In genomic region chr1:154752081-154752480, GRCm38 (mm10) we compare ENCODE assay signal across 26 mouse cellular contexts.
DNase-seq lines count a peak whose midpoint lies in the region; ATAC-seq and TF ChIP-seq lines count a peak whose summit lies in the region.
"Had no signal": no experiment of that assay in that cellular context is flagged by ENCODE, and none has a peak within 500 bp of the region (broad histone marks: within the 10 kb centered on the region; RNA-seq: fewer than 3 reads in every experiment).

No protein-coding gene starts in this region.

- no peak overlapping the region for H3K9ac ChIP-seq in kidney, embryonic 16.5 days (replicated peaks; ENCODE audit: low read length)
- H3K9ac ChIP-seq in liver, adult 2 months (ENCODE audit: low read depth, low read length): no peak overlapping the region
- no peak overlapping the region for H3K9ac ChIP-seq in liver, embryonic 11.5 days (ENCODE audit: low read depth, low read length)
- H3K9ac ChIP-seq: forebrain, embryonic 13.5 days; heart, embryonic 13.5 days; hindbrain, embryonic 14.5 days had no signal

- TF ChIP-seq POLR2A in liver, adult 2 months (IDR thresholded peaks at IDR 0.05; ENCODE audit: extremely low read depth, insufficient read depth, low read length): no peak

- WGBS in kidney, embryonic 16.5 days: 65% methylated on average over 2 of the region's 2 CpGs
- WGBS in liver, adult 2 months: 43% methylated on average over 2 of the region's 2 CpGs
- WGBS in liver, embryonic 11.5 days: 78% methylated on average over 2 of the region's 2 CpGs

- DNase-seq in kidney, adult 18-20 months: peak; percentile 21
- peak; percentile 11 for DNase-seq in liver, adult 2 months (ENCODE audit: extremely low read depth, low read depth, low spot score)
- no peak for DNase-seq in liver, embryonic 11.5 days (ENCODE audit: low spot score)
- DNase-seq in kidney, postnatal 10 days: peak; percentile 8
- peak; percentile 55 to 57 for DNase-seq in kidney, postnatal 25 days
- no peak for DNase-seq in embryo, embryonic 11 days
- DNase-seq in Muller cell, postnatal 12 days (ENCODE audit: inconsistent ontology term): no peak
- DNase-seq: adrenal gland, adult 8-10 months; adrenal gland, postnatal 25 days; cerebellum, adult 18-20 months; cerebellum, adult 9-10 months; cerebellum, postnatal 14 days; gastrocnemius, postnatal 10 days; gastrocnemius, postnatal 36 days; heart, adult 2 months; heart, postnatal 14 days; heart, postnatal 4 days had no signal

- H3K27ac ChIP-seq in kidney, embryonic 16.5 days (ENCODE audit: low read length): no peak overlapping the region
- H3K27ac ChIP-seq in liver, adult 2 months (replicated peaks; ENCODE audit: insufficient read depth, low read depth, low read length): no peak overlapping the region
- no peak overlapping the region for H3K27ac ChIP-seq in liver, embryonic 11.5 days (ENCODE audit: low read depth, low read length)
- H3K27ac ChIP-seq: forebrain, embryonic 10.5 days; forebrain, embryonic 13.5 days; heart, adult 2 months; heart, embryonic 10.5 days; heart, embryonic 13.5 days; hindbrain, embryonic 14.5 days had no signal

- H3K36me3 ChIP-seq in kidney, embryonic 16.5 days (ENCODE audit: insufficient read depth, low read length): no peaks in the 10 kb centered on the region
- no peaks in the 10 kb centered on the region for H3K36me3 ChIP-seq in liver, adult 2 months (ENCODE audit: control insufficient read depth, insufficient read depth, low read length)
- H3K36me3 ChIP-seq in liver, embryonic 11.5 days (ENCODE audit: control insufficient read depth, insufficient read depth, low read length): no peaks in the 10 kb centered on the region
- H3K36me3 ChIP-seq: forebrain, embryonic 10.5 days; heart, embryonic 10.5 days; heart, embryonic 13.5 days had no signal

- H3K4me2 ChIP-seq in kidney, embryonic 16.5 days (replicated peaks; ENCODE audit: low read depth, low read length): no peak overlapping the region
- no peak overlapping the region for H3K4me2 ChIP-seq in liver, embryonic 11.5 days
- H3K4me2 ChIP-seq: forebrain, embryonic 13.5 days; heart, embryonic 13.5 days; hindbrain, embryonic 14.5 days had no signal

- no peak overlapping the region for H3K4me3 ChIP-seq in kidney, embryonic 16.5 days (ENCODE audit: low read length)
- no peak overlapping the region for H3K4me3 ChIP-seq in liver, adult 2 months (ENCODE audit: insufficient read depth, low read depth, low read length)
- H3K4me3 ChIP-seq in liver, embryonic 11.5 days (ENCODE audit: low read depth, low read length): no peak overlapping the region
- H3K4me3 ChIP-seq: forebrain, embryonic 10.5 days; forebrain, embryonic 13.5 days; heart, adult 2 months; heart, embryonic 10.5 days; heart, embryonic 13.5 days had no signal

- no peak for TF ChIP-seq CTCF in liver, adult 2 months (IDR thresholded peaks at IDR 0.05; ENCODE audit: low read depth, low read length)

- H3K79me2 ChIP-seq in liver, adult 2 months (ENCODE audit: control insufficient read depth, insufficient read depth, low read length): no peaks in the 10 kb centered on the region

- no peaks in the 10 kb centered on the region for H3K9me3 ChIP-seq in kidney, embryonic 16.5 days (ENCODE audit: low read length)
- H3K9me3 ChIP-seq in liver, embryonic 11.5 days (ENCODE audit: control insufficient read depth, low read length): no peaks in the 10 kb centered on the region
- H3K9me3 ChIP-seq: forebrain, embryonic 10.5 days; forebrain, embryonic 13.5 days; heart, embryonic 10.5 days; heart, embryonic 13.5 days had no signal

- ATAC-seq in kidney, embryonic 16.5 days (ENCODE audit: low FRiP score, low TSS enrichment): no peak
- no peak for ATAC-seq in liver, embryonic 11.5 days (replicated peaks; ENCODE audit: low FRiP score)
- ATAC-seq: activated CD4-positive, CD25-positive, alpha-beta regulatory T cell, adult 4 months; CD4-positive, CD25-positive, alpha-beta regulatory T cell, adult 4 months; forebrain, embryonic 13.5 days; forebrain, embryonic 16.5 days had no signal

- H3K4me1 ChIP-seq in kidney, embryonic 16.5 days (ENCODE audit: insufficient read depth, low read length): no peaks in the 10 kb centered on the region
- H3K4me1 ChIP-seq in liver, adult 2 months (ENCODE audit: control insufficient read depth, insufficient read depth, low read length): no peaks in the 10 kb centered on the region
- H3K4me1 ChIP-seq in liver, embryonic 11.5 days (replicated peaks; ENCODE audit: control insufficient read depth, insufficient read depth, low read length): no peaks in the 10 kb centered on the region
- H3K4me1 ChIP-seq: forebrain, embryonic 10.5 days; forebrain, embryonic 13.5 days; heart, embryonic 10.5 days; heart, embryonic 13.5 days had no signal

- no peaks in the 10 kb centered on the region for H3K27me3 ChIP-seq in kidney, embryonic 16.5 days (ENCODE audit: insufficient read depth, low read length)
- no peaks in the 10 kb centered on the region for H3K27me3 ChIP-seq in liver, adult 2 months (ENCODE audit: control insufficient read depth, insufficient read depth, low read length)
- no peaks in the 10 kb centered on the region for H3K27me3 ChIP-seq in liver, embryonic 11.5 days (replicated peaks; ENCODE audit: control insufficient read depth, insufficient read depth, low read length)
- H3K27me3 ChIP-seq: forebrain, embryonic 13.5 days had no signal

Comparison
In these comparisons a context has a peak if more than half of its experiments do, and no peak if none do; other contexts are left out.
1. DNase-seq: peak in kidney, adult 18-20 months (single experiment), liver, adult 2 months (single experiment), kidney, postnatal 10 days (single experiment) and kidney, postnatal 25 days (2 of 2); none in liver, embryonic 11.5 days (single experiment), embryo, embryonic 11 days (single experiment) and Muller cell, postnatal 12 days (single experiment).